Mouse (Mus musculus) forelimb bud, embryonic 11.5 days (tissue): ENCODE measurements at regions not wholly inside any gene's neighbourhood (a gene's known extent, or its start where the extent isn't known, plus 50 kb on each side); places are given as distances from the start of the nearest gene placed in this dataset.

ENCODE experiments used
- DNase-seq: peaks from one replicate; pipeline ENCODE4 v3.0.0-alpha.2; 2012; ENCODE audit warnings: low read depth, low spot score

GRCm38 (mm10) chr14:58822938-58823337, 319.8 kb downstream of the 1700129C05Rik start:
- DNase-seq = no peak

GRCm38 (mm10) chr14:58817961-58818504, 324.7 kb downstream of the 1700129C05Rik start:
- DNase-seq = no peak

GRCm38 (mm10) chr14:58816540-58816876, 326.2 kb downstream of the 1700129C05Rik start:
- no peak for DNase-seq

GRCm38 (mm10) chr14:58815616-58816539, 326.8 kb downstream of the 1700129C05Rik start:
- DNase-seq = no peak

GRCm38 (mm10) chr14:58812585-58812984, 330.1 kb downstream of the 1700129C05Rik start:
- no peak for DNase-seq

- DNase-seq = no peak
Measured at GRCm38 (mm10) chr14:58801402-58801861, 341.3 kb downstream of the 1700129C05Rik start.

- DNase-seq = no peak
Measured at GRCm38 (mm10) chr14:58788190-58788945, 354.3 kb downstream of the 1700129C05Rik start.

GRCm38 (mm10) chr14:58787618-58788017, 355.1 kb downstream of the 1700129C05Rik start:
- no peak for DNase-seq

- no peak for DNase-seq
Measured at GRCm38 (mm10) chr14:58786791-58787491, 355.8 kb downstream of the 1700129C05Rik start.

- DNase-seq = no peak
Measured at GRCm38 (mm10) chr14:58783201-58783600, 359.5 kb downstream of the 1700129C05Rik start.

- DNase-seq = no peak
Measured at GRCm38 (mm10) chr14:58780306-58780705, 362.4 kb downstream of the 1700129C05Rik start.

GRCm38 (mm10) chr14:58778675-58779074, 364.0 kb downstream of the 1700129C05Rik start:
- no peak for DNase-seq

- no peak for DNase-seq
Measured at GRCm38 (mm10) chr14:58761291-58761690, 381.4 kb downstream of the 1700129C05Rik start.

- no peak for DNase-seq
Measured at GRCm38 (mm10) chr14:58759759-58760158, 382.9 kb downstream of the 1700129C05Rik start.

- no peak for DNase-seq
Measured at GRCm38 (mm10) chr14:58753781-58754180, 388.9 kb downstream of the 1700129C05Rik start.

- DNase-seq = no peak
Measured at GRCm38 (mm10) chr14:58753136-58753535, 389.6 kb downstream of the 1700129C05Rik start.

- DNase-seq = no peak
Measured at GRCm38 (mm10) chr14:58726418-58726817, 416.3 kb downstream of the 1700129C05Rik start.

GRCm38 (mm10) chr14:58714856-58715255, 427.8 kb downstream of the 1700129C05Rik start:
- no peak for DNase-seq

GRCm38 (mm10) chr14:58709861-58710260, 432.8 kb downstream of the 1700129C05Rik start:
- DNase-seq = no peak

- DNase-seq = no peak
Measured at GRCm38 (mm10) chr14:58709281-58709680, 433.4 kb downstream of the 1700129C05Rik start.

- peak; percentile 55 for DNase-seq
Measured at GRCm38 (mm10) chr14:58701765-58702164, 440.9 kb downstream of the 1700129C05Rik start.
